Mouse (Mus musculus) urinary bladder, adult 2 months (tissue): ENCODE results near the gene Ubp1. TPM values are rescaled to one million over a fixed set of nuclear protein-coding genes. Genes with fewer than 3 reads are reported as not detected.
"Not testable (repeated sequence)": the region's sequence is repeated elsewhere in the genome, so short reads cannot be mapped to it uniquely, and the experiment has no call there.

Source experiments
- DNase-seq: peaks from one replicate; pipeline ENCODE4 v3.0.0; 2022; ENCODE audit warnings: low spot score
- polyA plus RNA-seq: library from polyadenylated mRNA; depleted of rRNA; stranded (reverse); fragments of >200 nt; gene quantifications from 2 replicates; pipeline ENCODE4 v1.2.3, GENCODE M21; 2012; rRNA removed

Ubp1 gene
- polyA plus RNA-seq, result 92.3 and 107 TPM in 2 replicates

GRCm38 (mm10) chr9:113930534-113931374 lies at the start of gene Ubp1:
Gene Ubp1 (plus strand): TSS chr9:113930934.
- peak; percentile 92 for DNase-seq

- no peak for DNase-seq
Measured at GRCm38 (mm10) chr9:113894903-113895302, 35.8 kb upstream of the Ubp1 start.

GRCm38 (mm10) chr9:113903136-113903535 lies 27.6 kb upstream of the Ubp1 start:
- DNase-seq, result no peak

GRCm38 (mm10) chr9:113904315-113904714 lies 26.4 kb upstream of the Ubp1 start:
- DNase-seq, result not testable (repeated sequence)

- DNase-seq, result no peak
Measured at GRCm38 (mm10) chr9:113915789-113916188, 14.9 kb upstream of the Ubp1 start.

GRCm38 (mm10) chr9:113922677-113923076 lies 8.1 kb upstream of the Ubp1 start:
- no peak for DNase-seq

GRCm38 (mm10) chr9:113924883-113925282 lies 5.9 kb upstream of the Ubp1 start:
- no peak for DNase-seq

- DNase-seq, result no peak
Measured at GRCm38 (mm10) chr9:113928591-113928990, 2.1 kb upstream of the Ubp1 start.

GRCm38 (mm10) chr9:113929676-113930075 lies 1.1 kb upstream of the Ubp1 start:
- DNase-seq, result no peak

GRCm38 (mm10) chr9:113931375-113932099 lies 803 bp downstream of the Ubp1 start:
- peak; percentile 50 for DNase-seq

- no peak for DNase-seq
Measured at GRCm38 (mm10) chr9:113932100-113932470, 1.4 kb downstream of the Ubp1 start.

- DNase-seq, result no peak
Measured at GRCm38 (mm10) chr9:113932501-113932900, 1.8 kb downstream of the Ubp1 start.

- no peak for DNase-seq
Measured at GRCm38 (mm10) chr9:113935638-113936037, 4.9 kb downstream of the Ubp1 start.

GRCm38 (mm10) chr9:113939063-113939850 lies 8.5 kb downstream of the Ubp1 start:
- DNase-seq, result no peak

GRCm38 (mm10) chr9:113941103-113941805 lies 10.5 kb downstream of the Ubp1 start:
- no peak for DNase-seq

- DNase-seq, result no peak
Measured at GRCm38 (mm10) chr9:113943372-113943771, 12.6 kb downstream of the Ubp1 start.

GRCm38 (mm10) chr9:113947216-113947615 lies 16.5 kb downstream of the Ubp1 start:
- no peak for DNase-seq

GRCm38 (mm10) chr9:113957777-113958176 lies 27.0 kb downstream of the Ubp1 start:
- no peak for DNase-seq

- DNase-seq, result no peak
Measured at GRCm38 (mm10) chr9:113963718-113964117, 33.0 kb downstream of the Ubp1 start.

- DNase-seq, result no peak
Measured at GRCm38 (mm10) chr9:113964415-113964814, 33.7 kb downstream of the Ubp1 start.

GRCm38 (mm10) chr9:113966838-113967237 lies 36.1 kb downstream of the Ubp1 start:
- no peak for DNase-seq

GRCm38 (mm10) chr9:113968967-113969366 lies 38.2 kb downstream of the Ubp1 start:
- DNase-seq, result no peak
